Mouse (Mus musculus): ENCODE results near the gene Nr1d1. TPM values are rescaled to one million over a fixed set of nuclear protein-coding genes. Genes with fewer than 3 reads are reported as not detected.

Gene Nr1d1
- polyA plus RNA-seq, 1 experiment from 2014 or later: 5.1 TPM

DNA sequence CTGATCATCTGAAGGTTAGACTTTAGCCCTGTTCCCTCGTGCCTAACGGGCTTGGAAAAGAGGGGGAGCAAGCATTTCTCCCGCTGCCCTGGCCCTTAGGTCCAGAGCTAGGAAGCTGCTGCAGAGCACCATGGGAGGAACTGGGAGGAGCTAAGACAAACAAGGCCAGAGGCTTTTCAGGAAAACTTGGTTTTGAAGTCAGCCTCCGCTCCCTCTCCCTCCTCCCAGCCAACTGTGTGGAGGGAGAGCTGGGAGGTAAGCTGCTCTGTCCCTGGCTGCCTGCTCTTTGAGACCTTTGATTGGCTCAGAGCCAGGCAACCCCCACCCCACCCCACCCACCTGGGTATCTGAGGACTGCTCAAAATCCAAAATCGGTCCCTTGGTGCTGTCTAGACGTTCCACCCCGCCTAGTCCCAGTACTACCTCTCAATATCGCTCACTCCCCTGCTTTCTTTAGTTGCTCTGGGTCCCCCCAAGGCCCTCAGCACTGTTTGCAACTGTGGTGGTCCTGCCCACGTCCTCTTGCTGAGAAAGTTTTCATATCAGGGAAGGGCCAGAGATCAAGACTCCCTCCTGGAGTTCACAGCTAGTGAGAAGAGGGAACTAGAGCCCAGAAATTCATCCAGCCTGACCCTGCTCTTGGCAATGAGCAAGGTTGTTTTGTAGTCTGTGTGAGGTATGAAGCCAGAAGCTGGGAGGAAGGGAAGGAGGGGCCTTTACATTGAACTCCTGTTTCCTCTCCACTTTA is 1.9 kb upstream of the Nr1d1 start:
- no peak for ATAC-seq
- TF ChIP-seq CTCF (IDR thresholded peaks at IDR 0.05; ENCODE audit: low read depth): no peak
- peak overlapping the region; percentile 82 for H3K27ac ChIP-seq (ENCODE audit: low read depth, low read length)
- H3K4me1 ChIP-seq (replicated peaks; ENCODE audit: control insufficient read depth, insufficient read depth, low read length): peaks cover 37% of the 10 kb centered on the region
- 14% methylated on average over 9 of the region's 9 CpGs for WGBS
- H3K36me3 ChIP-seq (ENCODE audit: control insufficient read depth, insufficient read depth): no peaks in the 10 kb centered on the region
- no peaks in the 10 kb centered on the region for H3K9me3 ChIP-seq (ENCODE audit: control insufficient read depth)
- H3K4me3 ChIP-seq (ENCODE audit: low read depth, low read length): no peak overlapping the region
- peak overlapping the region; percentile 26; the same call in 1 of the 2 replicates for H3K9ac ChIP-seq (ENCODE audit: low read depth, low read length)
- peak overlapping the region; percentile 80; the same call in 1 of the 2 replicates for H3K4me2 ChIP-seq (replicated peaks; ENCODE audit: low read depth)
- no peaks in the 10 kb centered on the region for H3K27me3 ChIP-seq (replicated peaks; ENCODE audit: control insufficient read depth, insufficient read depth, low read length)

DNA sequence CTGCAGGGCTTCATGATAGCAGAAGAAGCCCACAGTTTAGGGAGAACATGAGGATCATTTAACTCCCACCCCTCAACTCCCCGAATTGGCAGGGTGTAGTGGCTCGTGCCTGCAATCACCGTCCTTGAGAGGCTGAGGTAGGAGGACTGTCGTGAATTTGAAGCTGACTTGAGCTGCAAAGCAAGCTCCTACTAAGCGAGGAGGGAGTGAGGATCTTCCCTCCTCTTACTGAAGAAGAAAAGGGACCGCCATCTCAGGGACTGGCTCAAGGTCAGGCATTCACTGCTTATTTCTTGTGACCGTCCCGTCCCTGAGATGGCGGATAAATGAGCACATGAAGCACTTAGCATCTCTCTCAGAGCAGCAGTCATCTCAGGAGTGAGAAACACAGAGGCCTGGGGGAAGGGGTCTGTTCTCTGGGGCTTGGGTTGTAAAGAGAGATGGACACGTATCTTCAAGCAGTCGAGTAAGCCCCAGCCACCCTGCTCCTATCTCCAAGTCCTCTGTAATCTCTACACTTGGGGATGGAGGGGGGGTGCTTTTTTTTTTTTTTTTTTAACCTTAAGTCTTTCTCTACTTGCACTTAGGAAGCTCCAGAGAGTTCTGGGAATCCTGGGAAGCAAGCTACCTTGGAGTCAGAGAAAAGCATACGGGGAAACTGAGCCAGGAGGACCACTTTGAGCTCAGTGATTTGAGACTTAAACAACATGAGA is 1.1 kb upstream of the Nr1d1 start:
- no peaks in the 10 kb centered on the region for H3K9me3 ChIP-seq (ENCODE audit: control insufficient read depth)
- H3K4me3 ChIP-seq (ENCODE audit: low read depth, low read length): no peak overlapping the region
- 0 out of 2 replicates have a peak overlapping the region, but pooled peaks have one; percentile 34 for H3K9ac ChIP-seq (ENCODE audit: low read depth, low read length)
- no peaks in the 10 kb centered on the region for H3K27me3 ChIP-seq (replicated peaks; ENCODE audit: control insufficient read depth, insufficient read depth, low read length)
- H3K36me3 ChIP-seq (ENCODE audit: control insufficient read depth, insufficient read depth): no peaks in the 10 kb centered on the region
- peaks cover 36% of the 10 kb centered on the region for H3K4me1 ChIP-seq (replicated peaks; ENCODE audit: control insufficient read depth, insufficient read depth, low read length)
- H3K27ac ChIP-seq (ENCODE audit: low read depth, low read length): peak overlapping the region; percentile 88
- TF ChIP-seq CTCF (IDR thresholded peaks at IDR 0.05; ENCODE audit: low read depth): no peak
- WGBS: 42% methylated on average over 12 of the region's 12 CpGs
- ATAC-seq: no peak
- peak overlapping the region; percentile 80 for H3K4me2 ChIP-seq (replicated peaks; ENCODE audit: low read depth)

DNA sequence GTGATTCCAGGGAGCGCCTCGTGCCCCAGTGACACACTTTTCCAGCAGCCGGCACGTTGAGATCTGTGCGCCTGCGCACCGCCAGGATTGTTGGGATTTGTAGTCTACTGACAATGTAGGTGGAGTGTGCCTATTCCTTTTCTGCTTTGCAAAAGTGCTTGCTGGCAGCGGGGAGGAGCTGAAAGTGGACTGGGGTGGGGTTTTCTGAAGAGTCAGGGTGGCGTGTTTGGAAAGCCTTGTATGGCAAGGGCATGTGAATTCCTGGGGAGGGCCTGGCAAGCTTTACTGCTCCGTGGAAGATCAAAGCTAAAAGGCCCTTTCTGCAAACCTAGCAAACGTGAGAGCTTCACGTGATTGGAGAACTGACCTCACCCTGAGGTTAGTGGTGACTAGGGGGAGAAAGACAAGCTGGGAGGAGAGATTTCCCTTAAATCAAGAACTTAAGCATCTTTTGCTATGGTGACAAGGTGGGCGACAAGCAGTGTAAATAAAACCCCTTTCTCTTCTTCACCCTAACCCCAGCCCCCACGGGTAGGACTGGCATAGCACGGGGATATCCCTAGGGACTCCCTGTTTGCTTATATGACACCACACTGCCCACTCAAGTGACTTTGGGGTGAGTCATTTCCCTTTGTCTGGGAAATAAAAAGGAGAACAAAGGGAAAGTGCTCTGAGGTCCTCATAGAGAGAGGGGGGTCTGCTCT is 367 bp upstream of the Nr1d1 start:
- peak; percentile 69 for ATAC-seq
- peak overlapping the region; percentile 43 for H3K4me3 ChIP-seq (ENCODE audit: low read depth, low read length)
- 1% methylated on average over 15 of the region's 15 CpGs for WGBS
- H3K27me3 ChIP-seq (replicated peaks; ENCODE audit: control insufficient read depth, insufficient read depth, low read length): no peaks in the 10 kb centered on the region
- 0 out of 2 replicates have a peak overlapping the region, but pooled peaks have one; percentile 34 for H3K9ac ChIP-seq (ENCODE audit: low read depth, low read length)
- H3K4me2 ChIP-seq (replicated peaks; ENCODE audit: low read depth): peak overlapping the region; percentile 80
- peaks cover 2% of the 10 kb centered on the region; the same call in 1 of the 2 replicates for H3K36me3 ChIP-seq (ENCODE audit: control insufficient read depth, insufficient read depth)
- TF ChIP-seq CTCF (IDR thresholded peaks at IDR 0.05; ENCODE audit: low read depth): no peak
- peak overlapping the region; percentile 88 for H3K27ac ChIP-seq (ENCODE audit: low read depth, low read length)
- peaks cover 36% of the 10 kb centered on the region for H3K4me1 ChIP-seq (replicated peaks; ENCODE audit: control insufficient read depth, insufficient read depth, low read length)
- no peaks in the 10 kb centered on the region for H3K9me3 ChIP-seq (ENCODE audit: control insufficient read depth)

DNA sequence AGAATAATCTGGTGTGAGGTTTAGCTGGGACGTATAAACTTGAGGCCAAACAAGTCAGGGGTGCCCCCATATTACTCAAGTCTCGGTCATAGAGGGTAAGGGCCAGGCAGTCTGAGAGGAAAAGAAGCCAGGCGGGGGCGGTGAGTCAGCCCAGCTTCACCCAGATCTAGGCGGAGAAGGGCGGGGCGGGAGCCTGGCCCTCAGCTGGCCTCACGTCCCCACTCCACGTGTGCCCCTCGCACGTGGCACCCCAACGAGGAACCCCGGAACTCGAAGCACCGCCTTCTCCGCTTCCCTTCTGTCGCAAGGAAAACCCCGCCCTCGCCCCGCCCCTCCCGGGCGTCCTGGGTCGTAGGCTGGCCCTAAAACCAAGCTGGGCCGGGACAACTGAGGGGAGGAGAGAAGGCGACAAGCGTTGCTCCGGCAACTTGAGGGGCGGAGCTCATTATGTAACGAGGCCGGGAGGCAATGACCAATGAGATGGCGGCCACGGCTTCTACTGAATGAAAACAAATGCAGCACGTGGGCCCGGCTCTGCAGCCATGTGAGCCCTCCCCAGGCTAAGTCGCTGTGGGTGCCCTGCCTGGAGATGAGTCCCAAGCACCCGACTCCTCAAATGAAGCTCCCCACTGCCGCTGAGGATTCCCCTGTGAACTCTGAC is 1.4 kb downstream of the Nr1d1 start:
- Histone ChIP-seq H3K4me3 (ENCODE audit: low read depth, low read length) (peak overlapping the region; percentile 43), H3K27ac (ENCODE audit: low read depth, low read length) (peak overlapping the region; percentile 88), H3K36me3 (ENCODE audit: control insufficient read depth, insufficient read depth) (peaks cover 17% of the 10 kb centered on the region; the same call in 1 of the 2 replicates), H3K4me2 (replicated peaks; ENCODE audit: low read depth) (peak overlapping the region; percentile 80), H3K9me3 (ENCODE audit: control insufficient read depth) (no peaks in the 10 kb centered on the region), H3K9ac (ENCODE audit: low read depth, low read length) (peak overlapping the region; percentile 70), H3K4me1 (replicated peaks; ENCODE audit: control insufficient read depth, insufficient read depth, low read length) (peaks cover 36% of the 10 kb centered on the region), H3K27me3 (replicated peaks; ENCODE audit: control insufficient read depth, insufficient read depth, low read length) (no peaks in the 10 kb centered on the region)
- peak; percentile 80 for ATAC-seq
- peak; percentile 31 for TF ChIP-seq CTCF (IDR thresholded peaks at IDR 0.05; ENCODE audit: low read depth)
- under 1% methylated on average over 37 of the region's 37 CpGs for WGBS

DNA sequence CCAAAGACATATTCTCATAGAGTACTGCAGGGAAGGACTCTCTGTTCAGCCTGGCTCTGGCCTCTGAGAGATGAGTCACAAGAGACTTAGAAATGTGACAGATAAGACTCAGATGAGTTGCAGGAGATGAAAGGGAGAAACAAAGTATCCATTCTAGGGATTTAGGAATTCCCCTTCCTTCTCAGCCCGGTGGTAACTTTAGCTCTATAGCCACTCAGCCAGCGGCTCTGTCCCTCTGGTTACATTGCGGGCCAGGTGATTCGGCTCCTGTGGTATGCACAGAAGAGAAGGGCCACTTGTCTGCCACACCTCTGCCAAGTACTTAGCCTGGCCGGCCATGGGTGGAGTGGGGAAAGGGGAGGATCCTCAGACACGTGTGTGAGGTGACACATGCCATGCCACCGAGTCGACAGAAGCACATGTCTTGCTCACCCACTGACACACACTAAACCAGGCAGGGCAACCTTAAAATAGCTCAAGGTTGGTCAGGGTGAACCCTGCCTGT is 2.4 kb downstream of the Nr1d1 start:
- peak overlapping the region; percentile 75 for H3K27ac ChIP-seq (ENCODE audit: low read depth, low read length)
- H3K9ac ChIP-seq (ENCODE audit: low read depth, low read length): no peak overlapping the region
- peak; percentile 40; the same call in 1 of the 2 replicates for ATAC-seq
- H3K4me2 ChIP-seq (replicated peaks; ENCODE audit: low read depth): peak overlapping the region; percentile 80
- H3K27me3 ChIP-seq (replicated peaks; ENCODE audit: control insufficient read depth, insufficient read depth, low read length): no peaks in the 10 kb centered on the region
- no peak for TF ChIP-seq CTCF (IDR thresholded peaks at IDR 0.05; ENCODE audit: low read depth)
- WGBS: 25% methylated on average over 8 of the region's 8 CpGs
- no peaks in the 10 kb centered on the region for H3K9me3 ChIP-seq (ENCODE audit: control insufficient read depth)
- H3K36me3 ChIP-seq (ENCODE audit: control insufficient read depth, insufficient read depth): peaks cover 25% of the 10 kb centered on the region; the same call in 1 of the 2 replicates
- peaks cover 40% of the 10 kb centered on the region for H3K4me1 ChIP-seq (replicated peaks; ENCODE audit: control insufficient read depth, insufficient read depth, low read length)
- no peak overlapping the region; the same call in 1 of the 2 replicates for H3K4me3 ChIP-seq (ENCODE audit: low read depth, low read length)
